Mouse (Mus musculus) E14TG2a.4 (cell line): ENCODE data around the gene Homer1.

Experiments used
- CTCF ChIP-seq: conservative IDR thresholded peaks from 2 replicates; pipeline ENCODE4 v1.5.1; 2014; ENCODE audit warnings: low read length
- POU5F1 ChIP-seq: IDR thresholded peaks from 2 replicates; pipeline ENCODE4 v1.6.1; 2014; ENCODE audit warnings: low read length, borderline replicate concordance

DNA sequence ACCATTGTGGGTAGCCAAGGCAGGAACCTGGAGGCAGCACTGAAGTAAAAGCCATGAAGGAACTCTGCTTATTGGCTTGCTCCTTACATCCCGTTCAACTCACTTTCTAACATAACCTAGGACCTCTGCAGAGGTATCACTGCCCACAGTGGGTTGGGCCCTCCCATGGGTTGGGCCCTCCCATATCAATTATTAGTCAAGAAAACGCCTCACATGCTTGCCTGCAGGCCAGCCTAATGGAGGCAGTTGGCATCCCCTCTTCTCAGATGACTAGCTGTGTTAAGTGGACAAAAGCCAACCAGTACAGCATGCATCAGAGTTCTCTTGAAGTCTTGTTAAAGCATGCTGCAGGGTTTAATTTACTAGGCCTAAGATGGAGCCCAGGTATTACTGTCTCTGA, 52.6 kb downstream of the Homer1 start:
- no peak for TF ChIP-seq POU5F1
- no peak for TF ChIP-seq CTCF
